Mouse (Mus musculus) bone marrow macrophage, adult 2 months (primary cell): ENCODE data around the gene Prss1.
"Not testable (repeated sequence)": the region's sequence is repeated elsewhere in the genome, so short reads cannot be mapped to it uniquely, and the experiment has no call there.

Source experiments
- CTCF ChIP-seq: IDR thresholded peaks from 2 replicates; pipeline ENCODE4 v1.5.1; 2012; ENCODE audit warnings: low read depth, mild to moderate bottlenecking, low read length, moderate library complexity
- POLR2A ChIP-seq: IDR thresholded peaks from 2 replicates; pipeline ENCODE4 v1.6.1; 2012; ENCODE audit warnings: mild to moderate bottlenecking, low read depth, low read length, borderline replicate concordance

DNA sequence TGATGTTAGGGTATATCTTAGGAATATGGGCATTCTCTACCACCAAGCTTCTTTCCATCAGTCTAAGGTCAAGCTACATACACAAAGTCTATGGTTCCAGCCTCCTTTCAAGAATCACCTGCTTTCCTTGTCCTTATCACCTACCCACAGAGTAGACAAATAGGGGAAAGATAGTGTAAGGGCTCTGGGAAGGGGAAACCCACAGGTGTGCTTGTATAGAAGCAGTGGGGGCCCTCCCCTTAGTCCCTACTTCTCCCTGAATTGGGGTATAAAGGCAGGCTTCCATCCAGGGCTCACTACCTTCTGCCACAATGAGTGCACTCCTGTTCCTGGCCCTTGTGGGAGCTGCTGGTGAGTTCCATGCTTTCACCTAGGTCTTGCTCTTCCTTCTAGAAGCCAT is at the start of gene Prss1:
- TF ChIP-seq CTCF, POLR2A: not testable (repeated sequence)
